Mouse (Mus musculus) left cerebral cortex, adult 18-20 months (tissue): ENCODE results near the gene Ms4a12. TPM values are rescaled to one million over a fixed set of nuclear protein-coding genes. Genes with fewer than 3 reads are reported as not detected.
"Not testable (repeated sequence)": the region's sequence is repeated elsewhere in the genome, so short reads cannot be mapped to it uniquely, and the experiment has no call there.

Experiments used
- DNase-seq, 2 experiments: peaks; one replicate each; pipeline ENCODE4 v3.0.0; 2021 to 2022; ENCODE audit warnings: low spot score in 2 of 2, mixed read lengths in 1 of 2
- long read RNA-seq, 2 experiments: library from polyadenylated mRNA; stranded (forward); transcript quantifications; one replicate each; pipeline ENCODE4 v2.0.0; 2021
- total RNA-seq, 2 experiments: library from RNA; stranded (reverse); gene quantifications; 2 replicates each; pipeline ENCODE4 v1.2.3; 2021

Ms4a12 gene
- not detected for total RNA-seq
- long read RNA-seq, experiment 1 = 0 reads
- long read RNA-seq, experiment 2 = 0 reads

GRCm38 (mm10) chr19:11232348-11232747, at the start of gene Ms4a12:
Gene Ms4a12, minus strand, starts transcription at chr19:11232448.
- DNase-seq = no peak

DNA sequence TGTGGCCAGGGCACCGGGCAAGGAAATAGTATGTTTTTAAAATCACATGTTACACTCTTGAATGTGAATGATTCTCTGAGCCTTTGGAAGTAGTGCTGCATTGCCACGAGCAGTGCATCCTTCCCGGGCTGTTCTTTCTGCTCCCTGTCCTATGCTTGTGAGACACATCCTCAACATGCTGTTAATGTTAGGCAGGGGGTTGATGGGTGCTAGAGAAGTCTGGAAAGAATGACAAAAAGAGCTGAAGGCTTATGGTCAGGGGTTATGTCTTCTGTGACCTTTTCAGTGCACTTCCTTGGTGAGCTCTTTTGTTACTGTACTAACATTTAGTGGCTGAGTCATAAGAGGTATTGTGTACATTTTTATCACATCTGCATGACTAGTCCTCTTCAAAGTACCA, 48.0 kb upstream of the Ms4a12 start:
- DNase-seq = no peak

DNA sequence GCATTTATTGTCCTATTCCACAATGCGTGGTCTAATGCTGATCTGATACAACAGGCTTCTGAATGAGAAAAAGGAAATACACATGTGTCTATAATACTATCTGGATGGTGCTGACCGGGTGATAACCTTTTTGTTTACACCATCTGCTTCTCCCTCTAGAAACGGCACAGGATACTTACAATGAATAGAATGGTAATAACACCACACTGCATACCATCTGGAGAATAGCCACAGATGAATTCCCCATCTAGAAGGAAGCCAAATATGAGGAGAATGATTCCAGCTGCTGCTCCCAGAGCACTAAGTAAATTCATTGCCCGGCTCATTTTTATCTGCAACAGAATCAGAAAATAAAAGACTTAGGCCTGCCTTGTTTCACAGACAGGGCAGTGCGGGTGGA, 44.2 kb upstream of the Ms4a12 start:
- DNase-seq = no peak

GRCm38 (mm10) chr19:11266956-11267355, 34.7 kb upstream of the Ms4a12 start:
- no peak for DNase-seq

GRCm38 (mm10) chr19:11266052-11266845, 34.0 kb upstream of the Ms4a12 start, which contains the start of gene Ms4a1:
Gene Ms4a1, minus strand, starts transcription at chr19:11266241.
- DNase-seq = no peak

DNA sequence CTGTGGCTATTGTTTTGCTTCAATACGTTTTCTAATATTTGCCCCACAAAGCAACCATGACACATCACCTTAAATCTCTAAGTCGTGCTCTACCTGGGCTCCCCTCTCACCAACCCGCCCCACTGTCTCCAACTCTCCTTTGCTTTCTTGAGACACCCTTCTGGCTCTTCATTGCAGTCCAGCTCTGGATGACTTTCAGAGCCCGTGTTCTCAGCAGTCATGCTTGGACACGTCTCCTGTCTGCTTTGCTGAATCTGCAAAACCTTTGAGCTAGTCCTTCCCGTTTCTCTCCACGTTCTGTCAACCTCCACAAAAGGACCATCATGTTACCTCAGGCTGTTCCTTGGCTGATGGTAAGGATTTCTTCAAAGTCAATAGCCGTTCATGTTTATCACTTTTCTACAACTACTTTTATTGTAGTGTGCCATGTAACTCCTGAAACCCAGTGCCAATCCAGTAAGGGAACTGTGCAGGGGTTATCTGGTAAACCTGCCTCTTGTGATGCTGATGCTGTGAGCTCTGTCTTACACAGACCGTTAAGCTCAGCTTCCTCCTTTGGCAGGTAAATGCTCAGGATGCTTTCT, 32.4 kb upstream of the Ms4a12 start:
- DNase-seq = no peak

GRCm38 (mm10) chr19:11263549-11263948, 31.3 kb upstream of the Ms4a12 start:
- DNase-seq = no peak

- DNase-seq = not testable (repeated sequence)
These were observed 30.7 kb upstream of the Ms4a12 start for GRCm38 (mm10) chr19:11262932-11263331.

DNA sequence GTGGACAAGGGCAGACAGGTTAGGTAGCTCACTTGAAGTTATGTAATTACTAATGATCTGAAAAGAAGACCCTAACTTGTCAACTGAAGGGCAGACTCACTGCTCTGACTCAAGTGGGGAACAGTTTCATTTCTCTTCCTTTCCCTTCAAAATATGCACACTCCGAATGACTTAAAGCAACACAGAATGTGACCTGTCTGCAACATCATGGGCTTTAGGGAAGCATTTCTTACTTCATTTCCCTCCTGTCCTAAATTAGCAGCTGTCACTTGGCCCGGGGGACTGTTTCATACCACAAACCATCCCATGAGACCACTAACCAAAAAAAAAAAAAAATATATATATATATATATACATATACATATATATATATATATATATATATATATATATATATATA, 29.3 kb upstream of the Ms4a12 start:
- no peak for DNase-seq

DNA sequence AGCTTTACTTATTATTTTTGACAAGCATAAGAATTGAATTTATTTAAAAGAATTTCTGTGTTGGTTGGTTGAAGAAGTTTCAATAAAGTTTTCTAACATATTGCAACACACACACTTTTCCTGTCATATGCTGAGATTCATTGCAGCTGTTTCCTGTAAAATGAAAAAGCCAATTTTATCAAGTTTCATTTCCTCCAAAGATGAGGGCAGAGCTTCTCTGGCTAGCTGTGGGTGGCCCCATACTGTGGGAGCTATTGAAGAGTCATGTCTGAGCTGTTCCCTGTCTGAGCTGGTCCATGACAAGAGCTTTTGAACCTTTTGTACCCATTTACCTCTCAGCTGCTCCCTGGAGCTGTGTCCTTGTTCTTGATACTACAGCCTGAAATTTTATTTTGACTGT, 12.0 kb upstream of the Ms4a12 start:
- no peak for DNase-seq

GRCm38 (mm10) chr19:11242560-11242959, 10.3 kb upstream of the Ms4a12 start:
- DNase-seq = no peak

- no peak for DNase-seq
These were observed 3.6 kb upstream of the Ms4a12 start for GRCm38 (mm10) chr19:11235820-11236219.

DNA sequence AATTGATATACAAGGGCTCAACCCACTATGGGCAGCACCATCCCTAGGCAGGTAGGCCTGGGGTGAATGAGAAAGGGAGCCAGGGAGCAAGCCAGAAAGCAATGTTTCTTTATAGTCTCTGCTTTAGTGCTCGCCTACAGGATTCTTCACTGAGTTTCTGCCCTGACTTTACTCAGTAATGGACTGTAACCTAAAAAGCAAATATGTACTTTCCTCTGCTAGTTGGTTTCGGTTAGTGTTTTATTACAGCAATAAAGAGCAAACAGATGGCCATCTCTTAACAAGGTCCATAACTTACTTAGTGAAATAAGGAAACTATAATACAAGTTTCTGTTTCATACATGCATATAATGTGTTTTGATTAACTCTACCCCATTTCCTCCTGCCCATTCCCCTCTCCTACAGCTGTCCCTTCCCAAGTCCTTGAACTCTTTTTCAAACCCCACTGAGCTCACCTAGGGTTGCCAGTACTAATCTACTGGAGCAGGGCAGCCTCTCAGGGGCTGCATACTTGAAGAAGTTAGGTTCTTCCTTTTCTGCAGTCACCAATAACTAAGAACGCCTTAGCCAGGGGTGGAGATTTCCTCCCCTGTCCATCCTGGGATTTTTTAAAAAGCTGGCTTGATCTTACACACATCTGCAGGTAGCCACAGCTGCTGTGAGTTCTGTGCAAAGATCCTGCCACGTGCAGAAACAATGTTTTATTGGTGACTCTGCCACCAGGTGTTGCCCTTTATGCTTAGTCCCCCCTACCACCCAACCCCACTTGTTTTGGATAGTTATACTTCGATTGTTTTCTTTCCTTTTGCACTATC, 2.9 kb upstream of the Ms4a12 start:
- DNase-seq = no peak

DNA sequence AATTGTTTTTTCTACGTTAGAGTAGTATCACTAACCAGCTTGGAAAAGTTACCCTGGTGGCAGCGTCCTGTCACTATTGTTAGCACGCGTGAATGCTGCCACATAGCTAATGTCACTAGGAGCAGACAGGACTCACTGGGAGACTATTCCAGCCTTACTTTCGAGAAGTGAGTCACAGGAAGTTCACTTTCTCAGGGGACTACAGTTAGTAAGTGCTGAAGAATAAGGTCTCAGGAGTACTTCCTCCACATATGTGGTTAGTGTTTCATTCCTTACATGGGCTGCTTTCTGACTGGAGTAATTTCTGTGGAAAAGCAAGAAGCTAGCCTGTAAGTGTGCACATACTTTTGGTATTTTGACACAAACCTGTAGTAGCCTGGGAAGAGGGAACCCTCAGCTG, 2.0 kb upstream of the Ms4a12 start:
- no peak for DNase-seq

DNA sequence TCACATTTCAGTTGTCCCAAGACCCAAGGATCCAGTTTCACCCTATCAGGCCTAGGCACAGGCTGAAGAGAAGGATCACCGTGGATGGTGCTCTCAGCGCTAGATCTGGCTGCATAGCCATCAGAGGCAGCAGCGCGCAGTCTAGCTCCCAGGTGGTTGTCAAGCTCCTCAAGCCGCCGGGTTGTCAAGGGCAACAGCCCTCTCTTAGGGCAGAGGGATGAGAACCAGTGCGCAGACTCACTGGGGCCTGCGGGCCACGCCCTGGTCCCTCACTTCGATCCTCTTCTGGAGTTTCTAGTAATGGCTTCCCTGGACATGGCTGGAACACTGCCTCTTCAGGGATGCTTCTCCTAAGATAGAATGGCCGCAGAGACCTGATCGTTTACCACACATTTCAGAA, 35.7 kb downstream of the Ms4a12 start, which contains the start of gene Ms4a13:
Gene Ms4a13 (minus strand): TSS at position 192 of the 400 bp plus-strand sequence.
- no peak for DNase-seq

- no peak for DNase-seq
These were observed 39.7 kb downstream of the Ms4a12 start for GRCm38 (mm10) chr19:11192552-11192951.

DNA sequence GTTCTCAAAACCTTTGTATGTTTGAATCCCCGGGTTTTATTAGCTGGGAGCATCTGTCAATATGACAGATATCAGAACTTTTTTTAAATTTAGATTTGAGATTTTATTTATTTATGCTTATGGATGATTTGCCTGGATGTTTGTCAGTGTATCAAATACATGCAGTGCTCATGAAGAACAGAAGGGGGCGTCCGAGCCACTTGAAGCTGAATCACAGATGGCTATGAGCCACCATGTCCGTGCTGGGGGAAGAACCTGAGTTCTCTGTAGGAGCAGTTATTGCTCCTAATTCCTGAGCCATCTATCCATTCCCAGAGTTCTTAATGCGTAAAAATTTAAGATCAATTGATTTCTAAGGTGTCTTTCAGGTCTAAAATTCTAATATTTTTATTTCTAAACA, 48.1 kb downstream of the Ms4a12 start:
- DNase-seq = no peak

GRCm38 (mm10) chr19:11177464-11177863, 54.8 kb downstream of the Ms4a12 start:
- no peak for DNase-seq

- peak in 1 of 2 experiments; percentile 1 for DNase-seq
These were observed 67.1 kb downstream of the Ms4a12 start, which contains the start of gene 1700025F22Rik for GRCm38 (mm10) chr19:11165172-11165571. Gene 1700025F22Rik, minus strand, starts transcription at chr19:11165320.
